Mouse (Mus musculus): ENCODE measurements at regions not wholly inside any gene's neighbourhood (a gene's known extent, or its start where the extent isn't known, plus 50 kb on each side); places are given as distances from the start of the nearest gene placed in this dataset.

DNA sequence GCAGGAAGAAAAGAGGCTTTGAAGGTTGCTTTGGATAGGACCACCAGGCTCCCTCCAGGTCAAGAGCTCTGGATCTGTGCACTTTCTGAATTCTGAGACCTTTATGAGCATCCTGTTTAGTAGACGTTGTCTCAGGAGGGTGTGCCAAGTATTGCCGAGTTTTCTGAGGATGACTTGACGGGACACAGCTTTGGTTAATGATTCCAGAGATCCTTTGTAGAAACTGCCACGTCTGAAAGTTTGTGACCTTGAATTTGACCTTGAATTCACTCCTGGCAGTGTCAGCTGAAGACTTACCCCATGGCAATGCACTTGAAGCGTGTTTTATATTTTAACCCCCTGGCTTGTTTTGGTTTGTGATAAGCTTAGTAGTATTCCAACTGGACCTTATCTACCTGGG lies 58.0 kb upstream of the Ercc6l2 start:
- DNase-seq (ENCODE audit: extremely low read depth, low read depth): no peak

DNA sequence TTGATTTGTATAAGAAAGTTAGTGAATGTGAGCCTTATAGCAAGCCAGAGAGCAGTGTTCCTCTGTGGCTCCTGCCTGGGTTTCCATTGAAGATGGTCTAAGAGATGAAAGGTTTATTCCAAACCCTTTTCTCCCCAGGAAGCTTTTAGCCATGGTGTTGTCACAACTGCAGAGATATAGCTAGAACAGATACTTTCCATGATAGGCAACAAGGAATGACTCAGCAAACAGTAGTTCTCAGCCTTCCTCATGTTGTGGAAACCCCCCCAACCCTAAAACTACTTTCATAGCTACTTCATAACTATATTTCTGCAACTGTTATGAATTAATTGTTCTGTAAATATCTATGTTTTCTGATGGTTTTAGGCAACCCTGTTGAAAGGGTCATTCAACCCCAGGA lies 53.5 kb upstream of the Ercc6l2 start:
- DNase-seq (ENCODE audit: extremely low read depth, low read depth): no peak

Measured in MEL-GATA-1-ER (cell line).